Mouse (Mus musculus): Measurements from ENCODE around the gene Mapk6.

GRCm38 (mm10) chr9:75455684-75456083 is 45.9 kb upstream of the Mapk6 start:
- TF ChIP-seq CTCF (IDR thresholded peaks at IDR 0.05; ENCODE audit: low read depth): no peak
- no peak for TF ChIP-seq EP300 (optimal IDR thresholded peaks at IDR 0.05)
